7 mouse cellular contexts compared by ENCODE assay signal in the genomic region with DNA sequence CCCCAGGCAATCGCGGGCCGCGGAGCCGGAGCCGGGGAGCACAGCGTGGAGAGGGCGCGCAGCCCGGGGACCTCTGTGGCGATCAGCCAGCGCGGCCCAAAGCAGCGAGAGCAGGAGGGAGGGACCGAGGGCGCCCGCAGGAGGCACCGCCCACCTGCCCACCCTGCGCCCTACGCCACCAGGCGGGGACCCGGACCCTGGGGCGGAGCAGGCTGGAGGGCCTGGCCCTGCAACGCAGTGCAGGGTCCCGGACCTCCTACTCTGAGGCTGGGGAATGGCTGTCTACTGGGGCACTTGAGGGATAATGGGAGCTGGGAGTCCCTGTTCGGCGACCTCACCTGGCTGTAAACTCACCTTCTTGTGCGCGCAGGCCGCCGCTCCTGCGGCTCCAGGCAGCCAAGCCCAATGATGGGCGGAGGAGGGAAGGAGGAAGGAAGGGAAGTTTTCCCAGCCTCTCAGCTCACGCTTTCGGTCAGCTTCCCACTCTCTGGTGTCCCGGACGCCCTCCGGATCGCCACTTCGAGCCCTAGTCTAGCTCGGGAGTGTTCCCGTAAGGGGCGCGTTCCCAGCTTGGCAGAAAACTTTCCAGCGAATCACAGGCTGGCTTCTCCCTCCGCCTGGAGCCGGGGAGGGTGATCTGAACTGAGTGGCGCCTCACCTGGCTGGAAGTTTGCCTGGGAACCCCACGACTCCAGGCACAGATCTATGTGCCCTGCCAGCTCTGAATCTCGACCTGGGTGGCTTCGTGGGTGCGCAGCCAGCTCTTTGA. TPM values are rescaled to one million over a fixed set of nuclear protein-coding genes. Genes with fewer than 3 reads are reported as not detected.
DNase-seq lines count a peak whose midpoint lies in the region; ATAC-seq lines count a peak whose summit lies in the region.

A gene (minus strand): TSS at position 174 of the 769 bp plus-strand sequence.

- H3K27me3 ChIP-seq in liver, embryonic 13.5 days = peaks cover 58% of the 10 kb centered on the region

- peak within 1 kb of the TSS; percentile 62 for H3K4me2 ChIP-seq in liver, embryonic 13.5 days

- WGBS in liver, embryonic 13.5 days (ENCODE audit: insufficient replicate concordance) = under 1% methylated on average over 43 of the region's 52 CpGs

- peak; percentile 31 for DNase-seq in adrenal gland, adult 8-10 months
- peak; percentile 78 for DNase-seq in cerebellum, adult 9-10 months
- DNase-seq in gastrocnemius, postnatal 14 days = peak; percentile 50
- DNase-seq in induced T-regulatory cell, adult 2 months (ENCODE audit: low read depth) = peak; percentile 39
- DNase-seq in liver, embryonic 13.5 days = no peak
- peak; percentile 72 for DNase-seq in neural tube, embryonic 10.5 days (ENCODE audit: extremely low spot score, low spot score)
- DNase-seq in urinary bladder, postnatal 25 days (ENCODE audit: low spot score) = peak; percentile 67

- peak within 1 kb of the TSS; percentile 65 for H3K27ac ChIP-seq in liver, embryonic 13.5 days

- intact Hi-C loops in gastrocnemius, postnatal 14 days (cut with DNase I; ENCODE audit: low total_unique reads) = no loop called here

- peaks cover 37% of the 10 kb centered on the region for H3K4me1 ChIP-seq in liver, embryonic 13.5 days (replicated peaks)

- no peaks in the 10 kb centered on the region for H3K9me3 ChIP-seq in liver, embryonic 13.5 days (replicated peaks)

- peak within 1 kb of the TSS; percentile 57 for H3K4me3 ChIP-seq in liver, embryonic 13.5 days (replicated peaks)

- ATAC-seq in liver, embryonic 13.5 days (ENCODE audit: low read depth) = peak; percentile 76

- H3K36me3 ChIP-seq in liver, embryonic 13.5 days = no peaks in the 10 kb centered on the region

- H3K9ac ChIP-seq in liver, embryonic 13.5 days = peak within 1 kb of the TSS; percentile 64

RNA-seq across cellular contexts. Expression of the gene that starts here (rescaled TPM):
- 1 to 10 TPM; 3.6 to 5.7 (median 4.7) TPM for total RNA-seq in adrenal gland, adult 8-10 months (2022)
- total RNA-seq in gastrocnemius, postnatal 14 days (2021) = 1 to 10 TPM; 2.5 to 2.8 TPM
- polyA plus RNA-seq in liver, embryonic 13.5 days (2015; fragmentation: Nextera tagmentation; extraction: Ambion mirVana) = 13.5 and 16.4 TPM in 2 replicates
